In the genomic region with DNA sequence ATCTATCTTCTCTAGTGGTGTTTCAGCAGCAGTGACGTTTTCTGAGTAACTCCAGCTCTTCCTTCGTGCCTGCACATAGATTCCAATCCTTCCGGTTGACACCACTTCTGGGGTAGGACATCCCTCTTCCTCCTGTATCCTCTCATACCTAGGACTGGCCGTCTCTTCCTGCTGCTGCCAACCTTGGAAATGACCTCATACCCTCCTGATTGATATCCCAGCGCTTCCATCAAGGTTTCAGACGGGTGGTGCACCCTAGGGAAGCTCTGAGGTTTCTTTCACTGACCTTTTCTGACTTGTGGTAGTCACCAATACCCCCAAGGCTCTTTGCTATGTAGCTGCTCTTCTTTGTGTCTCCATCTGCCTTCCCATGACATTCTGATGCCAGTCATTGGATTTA, we compare ENCODE assay signal across 32 mouse cellular contexts. TPM values are rescaled to one million over a fixed set of nuclear protein-coding genes. Genes with fewer than 3 reads are reported as not detected.
DNase-seq lines count a peak whose midpoint lies in the region; TF ChIP-seq lines count a peak whose summit lies in the region.
"Had no signal": no experiment of that assay in that cellular context is flagged by ENCODE, and none has a peak within 500 bp of the region (broad histone marks: within the 10 kb centered on the region; RNA-seq: fewer than 3 reads in every experiment).

No protein-coding gene starts in this region.

- DNase-seq in adrenal gland, adult 2 months: peak; percentile 71
- DNase-seq in adrenal gland, postnatal 25 days: no peak
- peak; percentile 24 for DNase-seq in adrenal gland, postnatal 10 days
- DNase-seq in adrenal gland, postnatal 36 days: peak; percentile 21 to 49
- no peak for DNase-seq in ovary, postnatal 10 days (ENCODE audit: low spot score)
- DNase-seq in cerebellum, adult 2 months: no peak
- DNase-seq: B cell, adult 2 months; cerebellum, adult 11-12 months; cerebellum, adult 9-10 months; cerebellum, postnatal 14 days; gastrocnemius, postnatal 10 days; gastrocnemius, postnatal 36 days; heart, postnatal 10 days; heart, postnatal 36 days; kidney, adult 18-20 months; kidney, adult 9 months had no signal

- H3K4me1 ChIP-seq in cerebellum, adult 2 months (ENCODE audit: control insufficient read depth, insufficient read depth, low read length): no peaks in the 10 kb centered on the region
- H3K4me1 ChIP-seq: forebrain, embryonic 10.5 days; forebrain, embryonic 13.5 days; heart, embryonic 12.5 days; heart, embryonic 15.5 days; hindbrain, embryonic 10.5 days had no signal

- TF ChIP-seq POLR2A in cerebellum, adult 2 months (IDR thresholded peaks at IDR 0.05; ENCODE audit: borderline replicate concordance, insufficient read depth, low read length): no peak

- WGBS in cerebellum, adult 2 months: 92% methylated on average over 6 of the region's 6 CpGs

- no peaks in the 10 kb centered on the region for H3K27me3 ChIP-seq in cerebellum, adult 2 months (ENCODE audit: control insufficient read depth, insufficient read depth, low read length)
- H3K27me3 ChIP-seq: CH12.LX; forebrain, embryonic 13.5 days; heart, embryonic 12.5 days; heart, embryonic 15.5 days; Patski had no signal

- H3K4me3 ChIP-seq in cerebellum, adult 2 months (replicated peaks; ENCODE audit: insufficient read depth, low read depth, low read length): no peak overlapping the region
- H3K4me3 ChIP-seq: forebrain, embryonic 10.5 days; forebrain, embryonic 13.5 days; heart, embryonic 12.5 days; heart, embryonic 15.5 days; hindbrain, embryonic 10.5 days had no signal

- no peak overlapping the region for H3K27ac ChIP-seq in cerebellum, adult 2 months (ENCODE audit: insufficient read depth, low read length)
- H3K27ac ChIP-seq: forebrain, embryonic 10.5 days; forebrain, embryonic 13.5 days; heart, embryonic 15.5 days; hindbrain, embryonic 10.5 days; hindbrain, embryonic 14.5 days; hindbrain, postnatal 0 days had no signal

- no peak for TF ChIP-seq CTCF in cerebellum, adult 2 months (IDR thresholded peaks at IDR 0.05; ENCODE audit: borderline replicate concordance, insufficient read depth, low read depth, low read length)

RNA-seq across cellular contexts. Expression of a gene that starts 13.7 kb away (rescaled TPM):
- total RNA-seq in adrenal gland, adult 2 months (2021): 1,000 to 10,000 TPM; 2,991 to 6,085 TPM
- 318 and 465 TPM in 2 replicates for polyA plus RNA-seq in adrenal gland, adult 2 months (2012; rRNA removed)
- 1,274 and 2,079 TPM in 2 replicates for total RNA-seq in adrenal gland, postnatal 25 days (2021)
- 1,000 to 10,000 TPM in 1 of 2 experiments, 100 to 1,000 TPM in 1; 143 to 1,372 TPM for total RNA-seq in adrenal gland, postnatal 10 days (2021)
- total RNA-seq in adrenal gland, postnatal 36 days (2021): 1,000 to 10,000 TPM; 2,443 to 8,516 TPM
- 1.7 and 1.9 TPM in 2 replicates for polyA plus RNA-seq in cerebellum, adult 2 months (2012; rRNA removed)
- total RNA-seq: G1E; gastrocnemius, adult 18-20 months; gastrocnemius, postnatal 10 days; gastrocnemius, postnatal 36 days; granulocyte monocyte progenitor cell, adult 5-6 weeks; heart, postnatal 10 days; heart, postnatal 36 days; hindbrain, postnatal 0 days had no signal
- polyA plus RNA-seq: embryonic facial prominence, embryonic 11.5 days; embryonic facial prominence, embryonic 14.5 days; forebrain, embryonic 13.5 days; forebrain, embryonic 16.5 days; G1E; heart, embryonic 15.5 days; hindbrain, embryonic 10.5 days; hindbrain, embryonic 14.5 days; hindbrain, postnatal 0 days; inflammation-experienced regulatory T-cells, adult 6 months had no signal

RNA-seq across cellular contexts. Expression of a gene that starts 14.4 kb away (rescaled TPM):
- total RNA-seq in adrenal gland, adult 2 months (2021): 100 to 1,000 TPM; 167 to 199 TPM
- 53.5 and 64.3 TPM in 2 replicates for polyA plus RNA-seq in adrenal gland, adult 2 months (2012; rRNA removed)
- 127 and 139 TPM in 2 replicates for total RNA-seq in adrenal gland, postnatal 25 days (2021)
- 10 to 100 TPM; 84.6 to 85.5 TPM for total RNA-seq in adrenal gland, postnatal 10 days (2021)
- 100 to 1,000 TPM; 142 to 220 TPM for total RNA-seq in adrenal gland, postnatal 36 days (2021)
- 38.4 and 45.4 TPM in 2 replicates for polyA plus RNA-seq in cerebellum, adult 2 months (2012; rRNA removed)

RNA-seq across cellular contexts. Expression of a gene that starts 44.5 kb away (rescaled TPM):
- 100 to 1,000 TPM; 267 to 269 TPM for total RNA-seq in adrenal gland, adult 2 months (2021)
- 20.2 and 28.5 TPM in 2 replicates for polyA plus RNA-seq in adrenal gland, adult 2 months (2012; rRNA removed)
- total RNA-seq in adrenal gland, postnatal 25 days (2021): 186 and 230 TPM in 2 replicates
- total RNA-seq in adrenal gland, postnatal 10 days (2021): 100 to 1,000 TPM in 1 of 2 experiments, 10 to 100 TPM in 1; 53.8 to 120 TPM
- total RNA-seq in adrenal gland, postnatal 36 days (2021): 100 to 1,000 TPM; 233 to 373 TPM
- polyA plus RNA-seq in cerebellum, adult 2 months (2012; rRNA removed): 1.6 TPM in 2 replicates
- total RNA-seq: granulocyte monocyte progenitor cell, adult 5-6 weeks had no signal

Comparison
In these comparisons a context has a peak if more than half of its experiments do, and no peak if none do; other contexts are left out.
1. DNase-seq: peak in adrenal gland, adult 2 months (single experiment), adrenal gland, postnatal 10 days (single experiment) and adrenal gland, postnatal 36 days (2 of 2); none in adrenal gland, postnatal 25 days (single experiment), ovary, postnatal 10 days (single experiment) and cerebellum, adult 2 months (0 of 2).